Mouse (Mus musculus) erythroid progenitor cell, adult 5-6 weeks (primary cell): Measurements from ENCODE around the gene Nmb. TPM values are rescaled to one million over a fixed set of nuclear protein-coding genes. Genes with fewer than 3 reads are reported as not detected.
A peak's percentile ranks its signal among the peaks of the same experiment; 100 is the strongest.

Experiments used
- ATAC-seq: replicated peaks from 2 replicates; pipeline ENCODE4 v1.8.0; 2016; ENCODE audit warnings: moderate number of reproducible peaks, mild to moderate bottlenecking, moderate TSS enrichment, inconsistent platforms; ENCODE audit not compliant: poor library complexity, low FRiP score, severe bottlenecking
- total RNA-seq, 2 experiments: library from RNA; stranded (forward) in 1 of 2; stranded (reverse) in 1 of 2; fragments of 150-400 nt in 1 of 2; fragments of 186-747, 209-891 nt in 1 of 2; gene quantifications; 2 replicates each; pipeline versions ENCODE4 v1.2.3 to v1.2.4; 2015 to 2017; ENCODE audit warnings: low replicate concordance in 2 of 2

Nmb gene
- total RNA-seq, 2 experiments from 2014 or later: 2.9 to 17.6 TPM

- no peak for ATAC-seq
These were observed 40.0 kb downstream of the Nmb start for GRCm38 (mm10) chr7:80864831-80865230.

- no peak for ATAC-seq
These were observed 40.7 kb downstream of the Nmb start for GRCm38 (mm10) chr7:80864151-80864550.

- ATAC-seq: no peak
These were observed 41.4 kb downstream of the Nmb start for GRCm38 (mm10) chr7:80863520-80863919.

- ATAC-seq: no peak
These were observed 42.4 kb downstream of the Nmb start for GRCm38 (mm10) chr7:80862475-80862874.

- ATAC-seq: peak; percentile 92
These were observed 44.1 kb downstream of the Nmb start, which contains the start of gene Zscan2 for GRCm38 (mm10) chr7:80860729-80861274. TSS of gene Zscan2 (plus strand) at chr7:80860920.

- no peak for ATAC-seq
These were observed 44.6 kb downstream of the Nmb start for GRCm38 (mm10) chr7:80860227-80860626.

GRCm38 (mm10) chr7:80857181-80857580 is 47.7 kb downstream of the Nmb start:
- peak; percentile 64 for ATAC-seq

- no peak for ATAC-seq
These were observed 49.6 kb downstream of the Nmb start for GRCm38 (mm10) chr7:80855316-80855715.

- no peak for ATAC-seq
These were observed 51.7 kb downstream of the Nmb start for GRCm38 (mm10) chr7:80853218-80853617.

Other genes with a start within 250 kb of the Nmb start
- gene Crtc3, start 216.2 kb downstream of the Nmb start, total RNA-seq (2015; ENCODE audit: low replicate concordance): 6.8 and 23.9 TPM in 2 replicates
- 2.2 and 2.4 TPM in 2 replicates for gene Crtc3, start 216.2 kb downstream of the Nmb start, total RNA-seq (2017; ENCODE audit: low replicate concordance)
- gene Iqgap1, start 79.1 kb downstream of the Nmb start, total RNA-seq (2015; ENCODE audit: low replicate concordance): 33.2 and 83.8 TPM in 2 replicates
- gene Iqgap1, start 79.1 kb downstream of the Nmb start, total RNA-seq (2017; ENCODE audit: low replicate concordance): 30.0 and 35.0 TPM in 2 replicates
- gene Zscan2, start 44.2 kb downstream of the Nmb start, total RNA-seq (2015; ENCODE audit: low replicate concordance): not detected in 2 replicates
- 0.51 and 2.9 TPM in 2 replicates for gene Zscan2, start 44.2 kb downstream of the Nmb start, total RNA-seq (2017; ENCODE audit: low replicate concordance)
- 4.0 and 9.6 TPM in 2 replicates for gene Wdr73, start 3.8 kb downstream of the Nmb start, total RNA-seq (2015; ENCODE audit: low replicate concordance)
- gene Wdr73, start 3.8 kb downstream of the Nmb start, total RNA-seq (2017; ENCODE audit: low replicate concordance): 1.6 and 4.1 TPM in 2 replicates
- gene Sec11a, start 42.7 kb upstream of the Nmb start, total RNA-seq (2015; ENCODE audit: low replicate concordance): 59.5 and 114 TPM in 2 replicates
- gene Sec11a, start 42.7 kb upstream of the Nmb start, total RNA-seq (2017; ENCODE audit: low replicate concordance): 60.1 and 88.2 TPM in 2 replicates
- gene Zfp592, start 88.6 kb upstream of the Nmb start, total RNA-seq (2015; ENCODE audit: low replicate concordance): 23.8 and 33.1 TPM in 2 replicates
- gene Zfp592, start 88.6 kb upstream of the Nmb start, total RNA-seq (2017; ENCODE audit: low replicate concordance): 22.3 and 38.0 TPM in 2 replicates
- 0.36 TPM in 1 of 2 replicates, not detected in the other for gene Alpk3, start 152.5 kb upstream of the Nmb start, total RNA-seq (2015; ENCODE audit: low replicate concordance)
- gene Alpk3, start 152.5 kb upstream of the Nmb start, total RNA-seq (2017; ENCODE audit: low replicate concordance): not detected in 2 replicates
- gene Slc28a1, start 209.7 kb upstream of the Nmb start, total RNA-seq (2015; ENCODE audit: low replicate concordance): not detected in 2 replicates
- gene Slc28a1, start 209.7 kb upstream of the Nmb start, total RNA-seq (2017; ENCODE audit: low replicate concordance): not detected in 2 replicates